Mouse (Mus musculus) C2C12 (cell line): ENCODE data around the gene Chst15. TPM values are rescaled to one million over a fixed set of nuclear protein-coding genes. Genes with fewer than 3 reads are reported as not detected.

Experiments
- H3K27me3 ChIP-seq: one replicate; pipeline ENCODE4 v1.6.1; 2011; ENCODE audit not compliant: control insufficient read depth, insufficient read depth, insufficient read length
- H3K36me3 ChIP-seq: one replicate; pipeline ENCODE4 v1.6.1; 2011; ENCODE audit not compliant: control insufficient read depth, insufficient read depth
- H3K4me3 ChIP-seq: one replicate; pipeline ENCODE4 v1.5.1; 2011; ENCODE audit warnings: mild to moderate bottlenecking, control low read depth; ENCODE audit not compliant: poor library complexity, insufficient read depth, severe bottlenecking
- H3K79me2 ChIP-seq: one replicate; pipeline ENCODE4 v1.6.1; 2011; ENCODE audit not compliant: control insufficient read depth, insufficient read depth
- H3K79me3 ChIP-seq: one replicate; pipeline ENCODE4 v1.6.1; 2011; ENCODE audit warnings: low read depth, control low read depth
- H3ac ChIP-seq: one replicate; pipeline ENCODE3; 2011; ENCODE audit warnings: low read depth; ENCODE audit not compliant: control insufficient read depth, insufficient read length
- CEBPB ChIP-seq: IDR thresholded peaks from one replicate; pipeline ENCODE4 v1.6.1; 2011; ENCODE audit warnings: low read depth, mild to moderate bottlenecking, control low read depth, moderate library complexity
- CTCF ChIP-seq: IDR thresholded peaks from one replicate; pipeline ENCODE4 v1.5.1; 2011; ENCODE audit not compliant: control insufficient read depth, insufficient read depth, insufficient read length
- FOSL1 ChIP-seq: IDR thresholded peaks from one replicate; pipeline ENCODE4 v1.8.0; 2011; ENCODE audit warnings: mild to moderate bottlenecking, low read length; ENCODE audit not compliant: poor library complexity, insufficient read depth, severe bottlenecking
- MAX ChIP-seq: IDR thresholded peaks from one replicate; pipeline ENCODE4 v1.6.1; 2011; ENCODE audit warnings: mild to moderate bottlenecking, control low read depth
- MYOD1 ChIP-seq: IDR thresholded peaks from one replicate; pipeline ENCODE4 v1.6.1; 2011; ENCODE audit warnings: low read depth; ENCODE audit not compliant: control insufficient read depth, insufficient read length
- MYOG ChIP-seq: IDR thresholded peaks from one replicate; pipeline ENCODE4 v1.6.1; 2011; ENCODE audit not compliant: control insufficient read depth, insufficient read length; ENCODE audit errors: extremely low read depth
- USF1 ChIP-seq: IDR thresholded peaks from one replicate; pipeline ENCODE4 v1.6.1; 2011; ENCODE audit warnings: low read depth, mild to moderate bottlenecking, control low read depth, moderate library complexity
- polyA plus RNA-seq: library from polyadenylated mRNA; unstranded; fragments of >200 nt; fragmentation: generic; extraction: Trizol; gene quantifications from one replicate; pipeline ENCODE4 v1.2.1, GENCODE M21; 2012; ENCODE audit warnings: missing spikeins

Chst15 gene
- polyA plus RNA-seq, 1 experiment = 8.9 TPM

GRCm38 (mm10) chr7:132299661-132300210 is 17.3 kb downstream of the Chst15 start:
- no peak overlapping the region for H3ac ChIP-seq
- TF ChIP-seq MAX (no peak), MYOG (no peak), FOSL1 (no peak), CEBPB (no peak), MYOD1 (no peak), USF1 (no peak), CTCF (no peak)

GRCm38 (mm10) chr7:132298412-132298990 is 18.5 kb downstream of the Chst15 start:
- Histone ChIP-seq H3K4me3 (no peak overlapping the region), H3K79me2 (no peaks in the 10 kb centered on the region), H3ac (no peak overlapping the region), H3K27me3 (no peaks in the 10 kb centered on the region), H3K36me3 (no peaks in the 10 kb centered on the region), H3K79me3 (no peaks in the 10 kb centered on the region)
- TF ChIP-seq CEBPB (no peak), FOSL1 (no peak), USF1 (no peak), MYOG (no peak), CTCF (no peak)

More at GRCm38 (mm10) chr7:132299661-132300210, 17.3 kb downstream of the Chst15 start:
- Histone ChIP-seq H3K79me2 (no peaks in the 10 kb centered on the region), H3K4me3 (no peak overlapping the region), H3K36me3 (no peaks in the 10 kb centered on the region), H3K79me3 (no peaks in the 10 kb centered on the region), H3K27me3 (no peaks in the 10 kb centered on the region)

- H3ac ChIP-seq = no peak overlapping the region
- no peaks in the 10 kb centered on the region for H3K36me3 ChIP-seq
- no peak overlapping the region for H3K4me3 ChIP-seq
- peaks cover 2% of the 10 kb centered on the region for H3K79me3 ChIP-seq
- peaks cover 6% of the 10 kb centered on the region for H3K79me2 ChIP-seq
- TF ChIP-seq FOSL1 (no peak), CEBPB (no peak), MYOG (no peak), MYOD1 (no peak), USF1 (no peak), CTCF (no peak)
- no peaks in the 10 kb centered on the region for H3K27me3 ChIP-seq
These were observed 20.2 kb downstream of the Chst15 start for GRCm38 (mm10) chr7:132296661-132297443.

GRCm38 (mm10) chr7:132296132-132296531 is 20.9 kb downstream of the Chst15 start:
- H3K4me3 ChIP-seq = no peak overlapping the region
- no peaks in the 10 kb centered on the region for H3K36me3 ChIP-seq
- peaks cover 6% of the 10 kb centered on the region for H3K79me2 ChIP-seq
- no peak overlapping the region for H3ac ChIP-seq
- H3K27me3 ChIP-seq = no peaks in the 10 kb centered on the region
- peaks cover 2% of the 10 kb centered on the region for H3K79me3 ChIP-seq
- TF ChIP-seq CTCF = no peak
- no peak for TF ChIP-seq CEBPB
- no peak for TF ChIP-seq MYOD1
- TF ChIP-seq MAX = no peak
- no peak for TF ChIP-seq USF1
- no peak for TF ChIP-seq MYOG
- no peak for TF ChIP-seq FOSL1

GRCm38 (mm10) chr7:132287340-132287664 is 29.7 kb downstream of the Chst15 start:
- H3ac ChIP-seq = no peak overlapping the region
- no peak for TF ChIP-seq MAX
- no peak for TF ChIP-seq CTCF
- TF ChIP-seq FOSL1 = no peak
- TF ChIP-seq MYOD1 = no peak
- TF ChIP-seq CEBPB = no peak
- no peaks in the 10 kb centered on the region for H3K79me3 ChIP-seq
- no peak overlapping the region for H3K4me3 ChIP-seq
- no peaks in the 10 kb centered on the region for H3K79me2 ChIP-seq
- no peaks in the 10 kb centered on the region for H3K36me3 ChIP-seq
- no peaks in the 10 kb centered on the region for H3K27me3 ChIP-seq
